Mouse (Mus musculus) hindbrain, embryonic 15.5 days (tissue): ENCODE results near the gene Astn2. TPM values are rescaled to one million over a fixed set of nuclear protein-coding genes. Genes with fewer than 3 reads are reported as not detected.

Source experiments
- ATAC-seq: fragments of 200-750 bp; cut with Nextera tagmentation; 2 replicates; pipeline ENCODE4 v1.8.0; 2017; ENCODE audit warnings: low read depth, moderate number of reproducible peaks, moderate TSS enrichment; ENCODE audit not compliant: low FRiP score
- H3K27ac ChIP-seq: fragments of 300-500 bp; sonication (generic); replicated peaks from 2 replicates; pipeline ENCODE4 v1.5.1; 2015; ENCODE audit warnings: mild to moderate bottlenecking, inconsistent platforms
- H3K27me3 ChIP-seq: fragments of 300-500 bp; sonication (generic); 2 replicates; pipeline ENCODE4 v1.6.1; 2015; ENCODE audit warnings: control low read depth, inconsistent platforms
- H3K36me3 ChIP-seq: fragments of 300-500 bp; sonication (generic); 2 replicates; pipeline ENCODE4 v1.6.1; 2015; ENCODE audit warnings: control low read depth, inconsistent platforms
- H3K4me1 ChIP-seq: fragments of 300-500 bp; sonication (generic); replicated peaks from 2 replicates; pipeline ENCODE4 v1.6.1; 2015; ENCODE audit warnings: control low read depth, inconsistent platforms
- H3K4me2 ChIP-seq: fragments of 300-500 bp; sonication (generic); 2 replicates; pipeline ENCODE4 v1.6.1; 2015; ENCODE audit warnings: moderate library complexity, mild to moderate bottlenecking, inconsistent platforms
- H3K4me3 ChIP-seq: fragments of 300-500 bp; sonication (generic); 2 replicates; pipeline ENCODE4 v1.5.1; 2015; ENCODE audit warnings: mild to moderate bottlenecking, inconsistent platforms
- H3K9ac ChIP-seq: fragments of 300-500 bp; sonication (generic); 2 replicates; pipeline ENCODE4 v1.6.1; 2015; ENCODE audit warnings: inconsistent platforms
- H3K9me3 ChIP-seq: fragments of 300-500 bp; sonication (generic); 2 replicates; pipeline ENCODE4 v1.6.1; 2016; ENCODE audit warnings: control low read depth, inconsistent platforms
- WGBS: fragments of 180-500 bp; shearing (Covaris S2); methylation state at CpG from one replicate; pipeline ENCODE4 v1.1.7; 2015; 5-methylcytosine and 5-hydroxymethylcytosine counted together
- polyA plus RNA-seq: library from polyadenylated mRNA; unstranded; fragments of >200 nt; fragmentation: Nextera tagmentation; extraction: Ambion mirVana; gene quantifications from 2 replicates; pipeline ENCODE4 v1.2.1, GENCODE M21; 2015

Gene Astn2
- polyA plus RNA-seq, 1 experiment from 2014 or later, result 3.5 TPM

GRCm38 (mm10) chr4:66232350-66232749, 172.1 kb downstream of the Astn2 start:
- Histone ChIP-seq H3K4me1 (peaks cover 12% of the 10 kb centered on the region; the same call in 1 of the 2 replicates), H3K4me3 (no peak overlapping the region), H3K4me2 (no peak overlapping the region), H3K36me3 (no peaks in the 10 kb centered on the region), H3K9ac (no peak overlapping the region), H3K27ac (peak overlapping the region; percentile 15; the same call in 1 of the 2 replicates), H3K27me3 (no peaks in the 10 kb centered on the region), H3K9me3 (no peaks in the 10 kb centered on the region)
- peak; percentile 74 for ATAC-seq
- WGBS, result 40% methylated on average over 2 of the region's 2 CpGs

- Histone ChIP-seq H3K27me3 (no peaks in the 10 kb centered on the region), H3K36me3 (no peaks in the 10 kb centered on the region), H3K4me2 (no peak overlapping the region), H3K9me3 (no peaks in the 10 kb centered on the region), H3K9ac (no peak overlapping the region), H3K4me3 (no peak overlapping the region), H3K4me1 (peaks cover 12% of the 10 kb centered on the region; the same call in 1 of the 2 replicates), H3K27ac (no peak overlapping the region)
- ATAC-seq, result no peak
- WGBS, result 88% methylated on average over 4 of the region's 4 CpGs
Observed at GRCm38 (mm10) chr4:66230735-66231134, 173.7 kb downstream of the Astn2 start.

GRCm38 (mm10) chr4:66222602-66223317, 181.7 kb downstream of the Astn2 start:
- Histone ChIP-seq H3K4me3 (no peak overlapping the region), H3K36me3 (no peaks in the 10 kb centered on the region), H3K27me3 (no peaks in the 10 kb centered on the region), H3K4me1 (no peaks in the 10 kb centered on the region), H3K9me3 (no peaks in the 10 kb centered on the region), H3K27ac (no peak overlapping the region), H3K9ac (no peak overlapping the region), H3K4me2 (no peak overlapping the region)
- 90% methylated on average over 9 of the region's 9 CpGs for WGBS
- ATAC-seq, result no peak

GRCm38 (mm10) chr4:66215170-66215618, 189.2 kb downstream of the Astn2 start:
- Histone ChIP-seq H3K4me1 (peaks cover 11% of the 10 kb centered on the region), H3K4me2 (no peak overlapping the region), H3K9me3 (no peaks in the 10 kb centered on the region), H3K9ac (no peak overlapping the region), H3K27ac (peak overlapping the region; percentile 39), H3K36me3 (no peaks in the 10 kb centered on the region), H3K4me3 (no peak overlapping the region), H3K27me3 (no peaks in the 10 kb centered on the region)
- ATAC-seq, result peak; percentile 63
- WGBS, result 33% methylated on average over 9 of the region's 9 CpGs

- no peak for ATAC-seq
- H3K27ac ChIP-seq, result no peak overlapping the region
- H3K4me2 ChIP-seq, result no peak overlapping the region
- WGBS, result 84% methylated on average over 8 of the region's 8 CpGs
- no peaks in the 10 kb centered on the region for H3K27me3 ChIP-seq
- H3K9ac ChIP-seq, result no peak overlapping the region
- H3K36me3 ChIP-seq, result 0 out of 2 replicates have a peak, but pooled peaks cover 6% of the 10 kb centered on the region
- 0 out of 2 replicates have a peak, but pooled peaks cover 5% of the 10 kb centered on the region for H3K9me3 ChIP-seq
- no peak overlapping the region for H3K4me3 ChIP-seq
- H3K4me1 ChIP-seq, result no peaks in the 10 kb centered on the region
Observed at GRCm38 (mm10) chr4:66189636-66190035, 214.8 kb downstream of the Astn2 start.

- H3K9me3 ChIP-seq, result no peaks in the 10 kb centered on the region
- H3K27me3 ChIP-seq, result no peaks in the 10 kb centered on the region
- H3K9ac ChIP-seq, result no peak overlapping the region
- no peak overlapping the region for H3K27ac ChIP-seq
- H3K4me2 ChIP-seq, result no peak overlapping the region
- H3K4me3 ChIP-seq, result no peak overlapping the region
- peak; percentile 72 for ATAC-seq
- 57% methylated on average over 14 of the region's 14 CpGs for WGBS
- H3K36me3 ChIP-seq, result no peaks in the 10 kb centered on the region
- 0 out of 2 replicates have a peak, but pooled peaks cover 3% of the 10 kb centered on the region for H3K4me1 ChIP-seq
Observed at GRCm38 (mm10) chr4:66175887-66176533, 228.4 kb downstream of the Astn2 start.

- 33% methylated on average over 5 of the region's 5 CpGs for WGBS
- no peaks in the 10 kb centered on the region for H3K36me3 ChIP-seq
- ATAC-seq, result peak; percentile 53; the same call in 1 of the 2 replicates
- H3K4me2 ChIP-seq, result no peak overlapping the region
- H3K27me3 ChIP-seq, result no peaks in the 10 kb centered on the region
- peaks cover 9% of the 10 kb centered on the region for H3K4me1 ChIP-seq
- no peak overlapping the region for H3K4me3 ChIP-seq
- H3K9ac ChIP-seq, result no peak overlapping the region
- no peaks in the 10 kb centered on the region for H3K9me3 ChIP-seq
- no peak overlapping the region for H3K27ac ChIP-seq
Observed at GRCm38 (mm10) chr4:66171583-66171982, 232.8 kb downstream of the Astn2 start.

GRCm38 (mm10) chr4:66170787-66171186, 233.6 kb downstream of the Astn2 start:
- no peak for ATAC-seq
- H3K4me2 ChIP-seq, result no peak overlapping the region
- no peak overlapping the region for H3K27ac ChIP-seq
- H3K4me3 ChIP-seq, result no peak overlapping the region
- no peaks in the 10 kb centered on the region for H3K9me3 ChIP-seq
- WGBS, result 94% methylated on average over 3 of the region's 3 CpGs
- no peaks in the 10 kb centered on the region for H3K36me3 ChIP-seq
- no peaks in the 10 kb centered on the region for H3K27me3 ChIP-seq
- peaks cover 9% of the 10 kb centered on the region for H3K4me1 ChIP-seq
- H3K9ac ChIP-seq, result no peak overlapping the region

GRCm38 (mm10) chr4:66169485-66169884, 234.9 kb downstream of the Astn2 start:
- Histone ChIP-seq H3K4me3 (no peak overlapping the region), H3K36me3 (no peaks in the 10 kb centered on the region), H3K4me1 (peaks cover 9% of the 10 kb centered on the region), H3K4me2 (no peak overlapping the region), H3K27me3 (no peaks in the 10 kb centered on the region), H3K9ac (no peak overlapping the region), H3K9me3 (no peaks in the 10 kb centered on the region), H3K27ac (0 out of 2 replicates have a peak overlapping the region, but pooled peaks have one; percentile 7)
- ATAC-seq, result peak; percentile 60; the same call in 1 of the 2 replicates
- 15% methylated on average over 2 of the region's 2 CpGs for WGBS

- 76% methylated on average over 3 of the region's 3 CpGs for WGBS
- ATAC-seq, result no peak
- H3K36me3 ChIP-seq, result no peaks in the 10 kb centered on the region
Observed at GRCm38 (mm10) chr4:66158714-66159113, 245.7 kb downstream of the Astn2 start.

GRCm38 (mm10) chr4:66157439-66158113, 246.8 kb downstream of the Astn2 start:
- Histone ChIP-seq H3K36me3 (no peaks in the 10 kb centered on the region), H3K4me3 (no peak overlapping the region), H3K4me2 (no peak overlapping the region), H3K9ac (no peak overlapping the region), H3K4me1 (no peaks in the 10 kb centered on the region), H3K27ac (no peak overlapping the region), H3K9me3 (no peaks in the 10 kb centered on the region), H3K27me3 (no peaks in the 10 kb centered on the region)
- no peak for ATAC-seq
- WGBS, result 63% methylated on average over 3 of the region's 3 CpGs

More at GRCm38 (mm10) chr4:66158714-66159113, 245.7 kb downstream of the Astn2 start:
- H3K4me1 ChIP-seq, result no peaks in the 10 kb centered on the region
- no peaks in the 10 kb centered on the region for H3K27me3 ChIP-seq
- H3K27ac ChIP-seq, result no peak overlapping the region
- no peak overlapping the region for H3K4me3 ChIP-seq
- no peaks in the 10 kb centered on the region for H3K9me3 ChIP-seq
- H3K9ac ChIP-seq, result no peak overlapping the region
- H3K4me2 ChIP-seq, result no peak overlapping the region

GRCm38 (mm10) chr4:66146546-66146945, 257.9 kb downstream of the Astn2 start:
- Histone ChIP-seq H3K27ac (no peak overlapping the region), H3K27me3 (no peaks in the 10 kb centered on the region), H3K4me1 (no peaks in the 10 kb centered on the region), H3K4me3 (no peak overlapping the region), H3K9me3 (no peaks in the 10 kb centered on the region), H3K36me3 (no peaks in the 10 kb centered on the region), H3K9ac (no peak overlapping the region), H3K4me2 (no peak overlapping the region)
- 72% methylated on average over 5 of the region's 5 CpGs for WGBS
- ATAC-seq, result no peak
